Mouse (Mus musculus): Measurements from ENCODE around the gene 1810055G02Rik.

GRCm38 (mm10) chr19:3695471-3695870 lies 12.6 kb upstream of the 1810055G02Rik start:
- TF ChIP-seq POLR2A (IDR thresholded peaks at IDR 0.05; ENCODE audit: low read depth, low read length) (no peak), CTCF (conservative IDR thresholded peaks at IDR 0.05 in 1 of 2, IDR thresholded peaks at IDR 0.05 in 1 of 2; ENCODE audit: low read depth in 2 of 2, low read length in 2 of 2) (no peak), ZNF384 (IDR thresholded peaks at IDR 0.05; ENCODE audit: low read depth, low read length) (no peak), E2F4 (IDR thresholded peaks at IDR 0.05; ENCODE audit: insufficient replicate concordance, low read depth, low read length) (no peak)

All from CH12.LX (cell line).